Mouse (Mus musculus) monocyte, adult 5-6 weeks (primary cell): ENCODE measurements at regions not wholly inside any gene's neighbourhood (a gene's known extent, or its start where the extent isn't known, plus 50 kb on each side); places are given as distances from the start of the nearest gene placed in this dataset.
"Not testable (repeated sequence)": the region's sequence is repeated elsewhere in the genome, so short reads cannot be mapped to it uniquely, and the experiment has no call there.

ENCODE experiments used
- ATAC-seq: fragments of 153-309, 156-312 bp; replicated peaks from 2 replicates; pipeline ENCODE4 v1.8.0; 2017; ENCODE audit warnings: mild to moderate bottlenecking; ENCODE audit not compliant: low TSS enrichment, insufficient number of reproducible peaks, severe bottlenecking, poor library complexity, low FRiP score

GRCm38 (mm10) chr16:30186701-30187270 lies 80.5 kb downstream of the Cpn2 start:
- 0 out of 2 replicates have a peak, but pooled peaks have one; percentile 4 for ATAC-seq

- ATAC-seq, result no peak
Measured at GRCm38 (mm10) chr16:30187400-30187799, 79.9 kb downstream of the Cpn2 start.

DNA sequence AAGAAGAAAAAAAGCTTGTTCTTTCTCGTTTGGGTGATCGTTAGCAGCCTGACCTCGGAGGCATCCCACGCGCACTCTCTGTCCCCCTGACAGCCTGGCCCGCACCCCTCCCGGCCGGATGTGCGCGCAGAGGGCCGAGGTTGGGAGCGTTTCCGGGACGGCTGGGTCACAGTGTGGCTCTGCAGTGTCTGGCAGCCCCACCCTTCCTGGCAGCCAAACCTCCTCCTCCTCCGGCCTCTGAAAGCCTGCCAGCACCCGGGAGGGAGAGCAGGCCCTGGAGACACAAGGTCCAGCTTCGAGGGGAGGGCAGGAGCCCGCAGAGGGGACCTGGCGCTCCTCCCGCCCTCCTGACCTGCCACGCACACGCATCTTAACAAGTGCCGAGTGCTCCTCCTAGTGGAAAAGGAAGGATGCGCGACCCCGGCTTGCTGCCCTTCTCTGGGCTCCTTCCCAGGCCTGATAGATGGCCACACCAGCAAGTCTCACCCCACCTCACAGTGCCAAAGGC lies 79.3 kb downstream of the Cpn2 start:
- ATAC-seq, result peak; percentile 70

- ATAC-seq, result no peak
Measured at GRCm38 (mm10) chr16:30188769-30189430, 78.4 kb downstream of the Cpn2 start.

DNA sequence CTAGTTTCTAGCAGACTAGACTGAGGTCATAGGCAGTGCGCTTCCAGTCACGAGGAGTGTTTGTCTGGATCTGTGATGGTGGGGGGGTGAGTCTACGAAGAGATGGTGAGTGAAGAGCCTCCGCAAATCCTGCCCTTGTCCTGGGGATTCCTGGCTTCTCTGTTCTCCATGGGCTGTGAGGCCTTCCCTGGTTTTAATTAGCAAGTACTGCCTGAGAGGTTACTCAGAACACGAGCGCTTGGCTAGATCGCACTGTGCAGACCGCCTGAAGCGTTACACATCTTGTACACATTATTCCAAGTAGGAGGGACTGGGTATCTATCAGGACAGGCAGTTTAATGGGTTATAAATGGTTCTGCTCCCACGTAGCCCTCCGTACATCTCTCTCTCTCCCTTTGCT lies 76.9 kb downstream of the Cpn2 start:
- ATAC-seq, result no peak

GRCm38 (mm10) chr16:30190935-30191514 lies 76.3 kb downstream of the Cpn2 start:
- ATAC-seq, result no peak

- no peak for ATAC-seq
Measured at GRCm38 (mm10) chr16:30193294-30194261, 73.7 kb downstream of the Cpn2 start.

DNA sequence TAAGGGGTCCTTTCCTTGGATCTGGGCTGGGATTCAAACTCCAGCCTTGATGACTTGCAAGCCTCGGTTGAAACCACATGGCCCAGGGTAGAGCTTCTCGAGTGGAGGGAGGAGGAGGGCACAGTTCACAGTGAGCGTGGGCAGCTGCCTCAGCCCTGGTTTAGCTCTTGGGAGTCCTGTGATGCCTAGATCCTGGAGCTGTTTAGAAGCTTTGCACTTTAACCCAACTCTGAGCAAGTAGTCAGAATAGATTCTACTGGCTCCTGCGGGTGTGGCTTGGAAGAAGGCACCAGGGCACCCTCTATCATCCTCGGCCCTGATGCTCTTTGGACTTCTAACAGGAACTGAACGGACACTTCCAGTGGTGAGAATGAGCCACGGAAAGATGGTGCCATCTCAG lies 72.5 kb downstream of the Cpn2 start:
- ATAC-seq, result no peak

DNA sequence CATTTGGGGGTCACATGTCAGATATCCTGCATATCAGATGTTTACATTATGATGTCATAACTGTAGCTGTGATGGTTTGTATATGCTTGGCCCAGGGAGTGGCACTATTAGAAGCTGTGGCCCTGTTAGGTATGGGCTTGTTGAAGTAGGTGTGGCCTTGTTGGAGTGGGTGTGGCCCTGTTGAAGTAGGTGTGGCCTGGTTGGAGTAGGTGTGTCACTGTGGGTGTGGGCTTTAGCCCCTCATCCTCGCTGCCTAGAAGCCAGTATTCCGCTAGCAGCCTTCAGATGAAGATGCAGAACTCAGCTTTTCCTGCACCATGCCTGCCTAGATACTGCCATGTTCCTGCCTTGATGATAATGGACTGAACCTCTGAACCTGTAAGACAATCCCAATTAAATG lies 71.4 kb downstream of the Cpn2 start:
- not testable (repeated sequence) for ATAC-seq

- no peak for ATAC-seq
Measured at GRCm38 (mm10) chr16:30197351-30197750, 69.9 kb downstream of the Cpn2 start.

GRCm38 (mm10) chr16:30199836-30200235 lies 67.5 kb downstream of the Cpn2 start:
- no peak for ATAC-seq

DNA sequence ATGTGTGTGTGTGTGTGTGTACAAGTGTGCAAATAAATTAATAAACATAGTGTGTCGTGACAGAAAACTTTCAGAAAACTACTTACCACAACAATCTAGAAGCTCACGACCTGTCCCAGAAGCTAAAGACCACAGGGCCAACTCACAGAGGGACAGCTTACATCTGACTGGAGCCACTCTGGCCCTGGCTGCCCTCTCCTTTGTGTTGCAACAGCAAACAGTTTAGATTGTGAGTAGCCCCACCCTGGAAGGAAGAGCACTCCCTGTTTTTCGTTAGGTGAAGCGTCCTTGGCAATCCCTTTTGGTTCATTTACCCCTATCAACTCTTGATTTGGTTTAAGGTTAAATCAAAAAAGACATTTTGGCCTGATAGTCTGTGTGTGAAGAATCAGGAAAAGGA lies 63.2 kb downstream of the Cpn2 start:
- no peak for ATAC-seq

DNA sequence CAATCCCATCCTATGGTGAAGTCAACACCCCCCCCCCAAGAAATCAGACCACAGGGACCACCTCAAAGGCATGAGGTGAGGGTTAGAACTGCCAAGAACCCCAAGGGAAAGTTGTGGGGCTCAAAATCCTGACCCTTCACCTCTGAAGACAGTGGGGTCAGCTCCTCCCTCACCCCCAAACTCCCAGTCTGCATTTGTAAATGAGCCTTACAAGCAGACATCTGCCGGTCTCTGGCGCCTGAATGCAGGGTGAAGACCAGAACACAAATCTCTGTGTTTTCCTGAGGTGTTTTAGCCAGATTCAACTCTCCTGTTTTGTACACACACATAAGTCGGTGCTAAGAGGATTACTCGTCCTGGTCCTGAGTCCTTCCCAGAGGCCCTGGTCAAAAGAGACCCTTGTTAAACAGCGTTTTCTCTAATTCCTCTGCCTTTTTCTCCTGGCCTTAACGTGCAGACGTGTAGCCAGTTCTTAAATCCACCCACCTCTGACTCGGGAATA lies 61.9 kb downstream of the Cpn2 start:
- ATAC-seq, result no peak

- no peak for ATAC-seq
Measured at GRCm38 (mm10) chr16:30205816-30206356, 61.4 kb downstream of the Cpn2 start.
